Mouse (Mus musculus): ENCODE measurements around the gene Plaa.

Gene Plaa

GRCm38 (mm10) chr4:94554955-94555494, 48.0 kb downstream of the Plaa start:
- no peak for DNase-seq

DNA sequence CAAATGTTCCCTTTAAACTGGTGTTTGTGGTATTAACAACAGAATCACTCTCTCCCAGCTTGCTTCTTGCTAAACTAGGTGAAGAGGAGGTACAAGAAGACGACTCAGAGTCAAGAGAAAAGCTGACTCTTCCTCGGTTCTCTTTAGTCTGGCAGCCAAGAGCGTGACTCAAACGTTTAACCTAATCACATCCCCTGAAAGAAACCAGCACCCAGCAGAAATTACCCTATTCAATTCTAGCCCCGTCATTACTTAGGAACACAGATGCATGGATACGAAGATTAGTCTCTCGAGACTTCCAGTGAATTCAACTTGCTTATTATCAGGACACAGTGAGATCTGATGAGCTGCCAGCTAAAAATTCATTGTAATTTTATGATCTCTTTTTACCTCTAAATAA, 58.7 kb downstream of the Plaa start:
- no peak for DNase-seq

GRCm38 (mm10) chr4:94543041-94543440, 60.0 kb downstream of the Plaa start:
- DNase-seq = no peak

- DNase-seq = no peak
These were observed 69.8 kb downstream of the Plaa start for GRCm38 (mm10) chr4:94533205-94533604.

- no peak for DNase-seq
These were observed 73.6 kb downstream of the Plaa start for GRCm38 (mm10) chr4:94529448-94529847.

DNA sequence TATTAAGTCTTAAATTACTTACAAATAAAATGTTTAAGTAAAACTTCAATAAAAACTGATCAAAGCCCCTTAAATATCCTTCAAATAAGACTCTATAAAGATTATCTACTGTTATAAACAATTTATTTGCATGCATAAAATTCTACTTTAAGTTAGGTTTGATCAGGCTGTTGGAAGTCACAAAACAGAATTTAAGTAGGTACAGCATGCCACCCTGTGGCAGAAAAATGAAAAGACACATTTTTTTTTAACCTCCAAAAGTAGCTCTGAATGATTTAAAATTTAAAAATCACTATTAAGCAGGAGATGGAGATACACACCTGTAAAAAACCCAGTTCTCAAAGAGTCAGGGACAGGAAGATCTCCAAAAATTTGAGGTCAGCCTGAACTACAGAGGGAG, 79.7 kb downstream of the Plaa start:
- no peak for DNase-seq

DNA sequence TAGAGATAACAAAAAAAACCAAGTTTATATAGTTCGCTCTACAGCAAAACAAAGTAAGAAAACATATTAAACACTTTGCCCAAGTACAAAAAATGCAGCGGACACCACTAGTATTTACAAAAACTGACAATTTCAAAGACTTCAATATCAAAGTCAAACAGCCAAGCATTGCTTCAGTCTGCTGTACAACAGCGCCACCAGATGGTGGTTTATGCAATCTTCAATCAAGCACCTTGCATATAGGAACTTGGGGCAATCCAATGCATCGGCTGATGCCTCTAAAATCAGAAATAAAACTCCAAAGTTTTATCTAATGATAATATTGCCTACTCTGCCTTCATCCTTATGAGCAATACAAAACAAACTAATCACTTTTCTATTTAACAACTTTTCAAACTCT, 85.4 kb downstream of the Plaa start:
- DNase-seq = peak; percentile 44

All from thymus, postnatal 14 days (tissue).